Comparison of ENCODE assay signal across 17 mouse cellular contexts in genomic region chr17:25218967-25219366, GRCm38 (mm10). TPM values are rescaled to one million over a fixed set of nuclear protein-coding genes. Genes with fewer than 3 reads are reported as not detected.
DNase-seq lines count a peak whose midpoint lies in the region; TF ChIP-seq lines count a peak whose summit lies in the region.
"Had no signal": no experiment of that assay in that cellular context is flagged by ENCODE, and none has a peak within 500 bp of the region (broad histone marks: within the 10 kb centered on the region; RNA-seq: fewer than 3 reads in every experiment).

No protein-coding gene starts in this region.

- DNase-seq in cerebellum, postnatal 25 days = peak; percentile 59 to 71
- DNase-seq in cerebellum, postnatal 14 days = no peak
- DNase-seq in layer of hippocampus, adult 2 months (ENCODE audit: low spot score in 2 of 2) = no peak
- DNase-seq in layer of hippocampus, postnatal 25 days (ENCODE audit: extremely low spot score in 1 of 2, low spot score in 1 of 2) = no peak
- DNase-seq in 3T3-L1 (ENCODE audit: low read depth, low spot score) (peak; percentile 66), MN1 (ENCODE audit: low spot score) (peak; percentile 73)
- DNase-seq in gastrocnemius, postnatal 25 days = no peak
- DNase-seq: adrenal gland, postnatal 14 days; B cell, adult 2 months; cerebellum, postnatal 10 days; gastrocnemius, postnatal 10 days; heart, postnatal 14 days; kidney, adult 2 months had no signal

- H3K4me3 ChIP-seq in layer of hippocampus, adult 2 months = no peak overlapping the region
- H3K4me3 ChIP-seq: embryonic facial prominence, embryonic 13.5 days; forebrain, embryonic 12.5 days; heart, embryonic 10.5 days; hindbrain, embryonic 15.5 days had no signal

- H3K27ac ChIP-seq in layer of hippocampus, adult 2 months = peak overlapping the region; percentile 20; the same call in 1 of the 2 replicates
- H3K27ac ChIP-seq: embryonic facial prominence, embryonic 13.5 days; forebrain, embryonic 12.5 days; heart, embryonic 10.5 days; hindbrain, embryonic 15.5 days had no signal

- no peak for TF ChIP-seq CTCF in layer of hippocampus, adult 2 months (conservative IDR thresholded peaks at IDR 0.05)

RNA-seq across cellular contexts. Expression of gene Gnptg, which starts 21.0 kb away (rescaled TPM):
- total RNA-seq in layer of hippocampus, adult 2 months (2021) = 10 to 100 TPM; 73.7 to 77.4 TPM
- 10 to 100 TPM; 74.3 to 74.9 TPM for total RNA-seq in layer of hippocampus, postnatal 25 days (2021)
- total RNA-seq in gastrocnemius, postnatal 25 days (2021) = 10 to 100 TPM; 12.9 to 15.9 TPM

RNA-seq across cellular contexts. Expression of gene Tsr3, which starts 21.0 kb away (rescaled TPM):
- 10 to 100 TPM; 25.0 to 26.2 TPM for total RNA-seq in layer of hippocampus, adult 2 months (2021)
- total RNA-seq in layer of hippocampus, postnatal 25 days (2021) = 10 to 100 TPM; 25.1 to 28.5 TPM
- total RNA-seq in gastrocnemius, postnatal 25 days (2021) = 10 to 100 TPM; 17.2 to 18.1 TPM

RNA-seq across cellular contexts. Expression of gene Unkl, which starts 30.8 kb away (rescaled TPM):
- 10 to 100 TPM; 36.4 to 40.6 TPM for total RNA-seq in layer of hippocampus, adult 2 months (2021)
- total RNA-seq in layer of hippocampus, postnatal 25 days (2021) = 10 to 100 TPM; 32.5 to 34.4 TPM
- 1 to 10 TPM; 4.4 to 4.5 TPM for total RNA-seq in gastrocnemius, postnatal 25 days (2021)

RNA-seq across cellular contexts. Expression of gene BC003965, which starts 34.6 kb away (rescaled TPM):
- total RNA-seq in layer of hippocampus, adult 2 months (2021) = 10 to 100 TPM; 20.4 to 22.0 TPM
- 10 to 100 TPM; 20.7 to 21.5 TPM for total RNA-seq in layer of hippocampus, postnatal 25 days (2021)
- 10 to 100 TPM; 12.5 to 14.3 TPM for total RNA-seq in gastrocnemius, postnatal 25 days (2021)

RNA-seq across cellular contexts. Expression of gene Baiap3, which starts 37.2 kb away (rescaled TPM):
- 10 to 100 TPM in 1 of 2 experiments, 1 to 10 TPM in 1; 9.9 to 10.5 TPM for total RNA-seq in layer of hippocampus, adult 2 months (2021)
- total RNA-seq in layer of hippocampus, postnatal 25 days (2021) = 1 to 10 TPM; 6.6 to 8.9 TPM
- not detected for total RNA-seq in gastrocnemius, postnatal 25 days (2021)

Comparison
In these comparisons a context has a peak if more than half of its experiments do, and no peak if none do; other contexts are left out.
1. DNase-seq: peak in cerebellum, postnatal 25 days (2 of 2), 3T3-L1 (single experiment) and MN1 (single experiment); none in cerebellum, postnatal 14 days (0 of 2), layer of hippocampus, adult 2 months (0 of 2), layer of hippocampus, postnatal 25 days (0 of 2) and gastrocnemius, postnatal 25 days (single experiment).
2. RNA of gene Gnptg, which starts 21.0 kb away (total RNA-seq): 73.7 to 77.4 TPM in layer of hippocampus, adult 2 months and 74.3 to 74.9 TPM in layer of hippocampus, postnatal 25 days; 12.9 to 15.9 TPM in gastrocnemius, postnatal 25 days; every median in the first group is over 4 times any median in the second.
3. RNA of gene Unkl, which starts 30.8 kb away (total RNA-seq): 36.4 to 40.6 TPM in layer of hippocampus, adult 2 months and 32.5 to 34.4 TPM in layer of hippocampus, postnatal 25 days; 4.4 to 4.5 TPM in gastrocnemius, postnatal 25 days; every median in the first group is over 4 times any median in the second.